Mouse (Mus musculus): Measurements from ENCODE around the gene Ptprh.

Ptprh gene

DNA sequence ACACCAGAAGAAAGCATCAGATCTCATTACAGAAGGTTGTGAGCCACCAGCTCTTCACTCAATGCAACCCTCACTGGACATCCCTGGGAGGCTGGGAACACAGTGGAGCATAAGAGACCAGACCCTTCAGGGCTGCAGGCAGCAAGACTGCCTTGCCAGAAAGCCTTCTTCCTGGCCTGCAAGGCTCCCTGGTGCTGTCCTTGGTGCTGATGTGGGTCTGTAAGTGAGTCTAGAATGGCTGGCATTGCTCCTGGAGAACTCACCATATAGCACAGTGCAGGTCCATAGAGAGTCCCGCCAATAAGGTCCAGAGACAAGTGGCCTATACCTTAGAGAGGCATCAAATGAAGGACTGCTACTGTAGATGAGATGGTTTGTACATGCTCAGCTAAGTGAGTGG is 16.1 kb upstream of the Ptprh start:
- no peak for TF ChIP-seq GATA4 (IDR thresholded peaks at IDR 0.05; ENCODE audit: insufficient replicate concordance, low read length)

- TF ChIP-seq GATA4 (IDR thresholded peaks at IDR 0.05; ENCODE audit: insufficient replicate concordance, low read length) = no peak
Measured at GRCm38 (mm10) chr7:4613740-4614403, 10.0 kb upstream of the Ptprh start.

- no peak for TF ChIP-seq GATA4 (IDR thresholded peaks at IDR 0.05; ENCODE audit: insufficient replicate concordance, low read length)
Measured at GRCm38 (mm10) chr7:4612956-4613355, 9.1 kb upstream of the Ptprh start.

- TF ChIP-seq GATA4 (IDR thresholded peaks at IDR 0.05; ENCODE audit: insufficient replicate concordance, low read length) = no peak
Measured at GRCm38 (mm10) chr7:4612386-4612785, 8.5 kb upstream of the Ptprh start.

DNA sequence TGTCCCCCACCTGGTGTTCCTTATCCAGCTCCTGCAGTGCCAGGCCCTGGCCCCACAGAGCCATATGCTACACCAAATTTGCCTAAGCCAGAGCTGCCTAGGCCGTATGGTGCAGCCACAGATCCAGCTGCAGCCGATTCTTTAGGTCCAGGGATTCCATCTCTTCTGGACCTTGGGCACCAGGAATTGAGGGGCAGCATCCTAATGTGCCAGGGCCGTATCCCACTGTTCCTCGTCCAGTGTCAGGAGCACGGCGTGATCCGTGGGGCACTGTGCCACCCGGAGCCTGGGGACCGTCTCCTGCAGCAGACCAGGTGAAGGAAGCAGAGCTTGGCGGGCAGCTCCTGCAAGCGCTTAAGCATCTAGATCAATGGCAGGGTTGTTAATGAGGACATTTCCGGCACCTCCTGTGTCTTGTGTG is 8.1 kb upstream of the Ptprh start:
- no peak for TF ChIP-seq GATA4 (IDR thresholded peaks at IDR 0.05; ENCODE audit: insufficient replicate concordance, low read length)

DNA sequence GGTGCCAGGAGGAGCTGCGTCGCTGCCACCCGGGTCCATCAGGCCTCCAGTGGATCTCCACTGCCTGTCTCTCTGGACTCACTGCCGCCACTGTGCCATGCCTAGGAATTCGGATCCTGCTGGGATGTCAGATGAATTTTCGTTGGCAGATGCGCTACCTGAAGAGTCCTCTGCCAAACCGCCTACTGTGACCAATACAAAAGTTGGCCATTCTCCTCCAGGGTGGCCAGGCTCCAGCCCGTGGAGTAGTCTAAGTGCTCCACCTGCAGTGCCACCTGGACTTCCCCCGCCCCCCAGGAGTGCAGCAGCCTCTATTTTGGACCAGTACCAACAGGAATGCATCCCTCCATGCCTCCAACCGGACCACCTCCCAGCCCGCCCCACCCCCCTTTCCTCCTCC is 7.7 kb upstream of the Ptprh start:
- TF ChIP-seq GATA4 (IDR thresholded peaks at IDR 0.05; ENCODE audit: insufficient replicate concordance, low read length) = no peak

DNA sequence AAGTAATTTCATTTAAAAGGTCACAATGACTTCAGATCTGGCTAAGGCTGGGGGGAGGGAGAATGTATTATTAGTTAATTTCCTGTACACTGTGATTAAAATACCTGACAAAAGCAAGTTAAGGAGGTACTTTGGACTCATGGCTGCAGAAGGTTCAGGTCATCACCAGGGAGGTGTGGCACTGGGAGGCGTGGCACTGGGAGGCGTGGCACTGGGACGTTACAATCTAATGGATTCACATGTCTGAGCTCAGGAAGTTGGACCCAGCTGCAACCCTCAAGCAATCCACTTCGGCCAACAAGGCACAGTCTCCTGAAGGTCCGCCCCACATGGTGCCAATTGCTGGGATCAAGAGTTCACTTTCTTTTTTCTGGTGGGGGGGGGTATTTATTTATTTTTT is 4.2 kb upstream of the Ptprh start:
- no peak for TF ChIP-seq GATA4 (IDR thresholded peaks at IDR 0.05; ENCODE audit: insufficient replicate concordance, low read length)

DNA sequence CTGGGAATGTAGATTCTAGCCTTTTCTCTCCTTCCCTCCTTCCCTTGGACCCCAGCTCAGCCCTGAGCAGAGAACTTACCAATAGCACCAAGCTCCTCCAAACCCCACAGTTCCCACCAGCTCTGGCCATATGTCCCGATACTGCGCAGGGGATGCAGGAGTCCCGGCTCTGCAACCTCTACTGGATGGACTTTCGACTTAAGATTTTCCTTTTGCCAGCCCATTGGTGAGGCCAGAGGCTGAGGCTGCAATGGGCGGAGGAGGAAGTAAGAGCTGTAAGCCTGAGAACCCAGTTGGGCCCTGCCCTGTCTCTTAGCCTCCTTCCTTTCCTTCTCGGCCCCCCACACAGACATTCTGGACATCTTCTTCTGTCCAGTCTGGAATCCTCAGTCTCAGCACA is 872 bp downstream of the Ptprh start:
- no peak for TF ChIP-seq GATA4 (IDR thresholded peaks at IDR 0.05; ENCODE audit: insufficient replicate concordance, low read length)

DNA sequence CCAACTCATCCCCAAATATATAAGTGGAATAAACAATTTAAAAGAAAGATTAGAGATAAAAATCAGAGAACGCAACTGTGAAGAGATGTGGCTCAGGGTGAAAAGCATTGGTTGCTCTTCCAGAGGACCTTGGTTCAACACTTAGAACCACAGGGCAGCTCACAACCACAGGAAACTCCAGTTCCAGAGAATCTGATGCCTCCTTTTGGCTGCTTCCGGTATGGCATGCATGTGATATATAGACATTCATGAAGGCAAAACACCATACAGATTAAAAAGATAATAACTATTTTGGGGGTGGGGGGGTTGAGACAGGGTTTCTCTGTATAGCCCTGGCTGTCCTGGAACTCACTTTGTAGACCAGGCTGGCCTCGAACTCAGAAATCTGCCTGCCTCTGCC is 41.2 kb downstream of the Ptprh start:
- no peak for TF ChIP-seq GATA4 (IDR thresholded peaks at IDR 0.05; ENCODE audit: insufficient replicate concordance, low read length)

- no peak for TF ChIP-seq GATA4 (IDR thresholded peaks at IDR 0.05; ENCODE audit: insufficient replicate concordance, low read length)
Measured at GRCm38 (mm10) chr7:4557167-4557560, 46.7 kb downstream of the Ptprh start.

DNA sequence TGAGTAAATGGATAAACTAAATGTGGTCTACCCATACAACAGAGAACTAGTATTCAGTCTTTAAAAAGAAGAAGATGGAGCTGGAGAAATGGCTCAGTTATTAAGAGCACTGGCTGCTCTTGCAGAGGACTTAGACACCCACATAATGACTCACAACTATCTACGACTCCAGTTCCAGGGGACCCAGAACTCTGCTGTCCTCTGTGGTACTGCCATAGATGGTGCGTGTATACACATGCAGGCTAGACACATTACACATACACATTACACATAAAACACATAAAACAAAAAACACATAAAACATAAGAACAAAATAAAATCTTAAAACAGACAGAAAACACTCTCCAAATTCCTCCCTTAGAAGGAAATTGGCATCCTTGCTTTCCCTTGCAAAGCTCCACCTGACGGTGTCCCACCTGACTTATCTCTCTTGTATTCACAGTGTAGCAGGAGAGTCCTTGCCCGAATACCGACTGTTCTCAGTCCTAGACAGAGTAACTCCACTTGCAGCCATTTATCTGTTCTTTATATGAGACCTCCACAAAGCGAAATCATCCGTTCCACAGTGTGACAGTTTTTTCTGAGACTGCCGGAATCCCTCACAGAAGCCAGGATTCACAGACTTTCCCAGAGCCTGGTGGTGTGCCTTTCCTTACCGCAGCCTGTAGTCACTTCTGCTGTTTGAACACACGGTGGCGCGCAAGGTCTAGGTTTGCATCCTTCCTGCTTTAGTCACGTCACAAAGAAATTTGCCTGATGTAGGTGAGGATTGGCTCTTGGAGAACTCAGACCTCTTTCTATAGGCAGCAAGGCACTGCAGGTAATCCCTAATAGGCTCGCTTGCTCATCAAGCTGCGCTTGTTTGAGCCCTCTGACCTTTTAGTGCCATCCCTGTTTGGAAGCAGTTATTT is 47.3 kb downstream of the Ptprh start:
- no peak for TF ChIP-seq GATA4 (IDR thresholded peaks at IDR 0.05; ENCODE audit: insufficient replicate concordance, low read length)

DNA sequence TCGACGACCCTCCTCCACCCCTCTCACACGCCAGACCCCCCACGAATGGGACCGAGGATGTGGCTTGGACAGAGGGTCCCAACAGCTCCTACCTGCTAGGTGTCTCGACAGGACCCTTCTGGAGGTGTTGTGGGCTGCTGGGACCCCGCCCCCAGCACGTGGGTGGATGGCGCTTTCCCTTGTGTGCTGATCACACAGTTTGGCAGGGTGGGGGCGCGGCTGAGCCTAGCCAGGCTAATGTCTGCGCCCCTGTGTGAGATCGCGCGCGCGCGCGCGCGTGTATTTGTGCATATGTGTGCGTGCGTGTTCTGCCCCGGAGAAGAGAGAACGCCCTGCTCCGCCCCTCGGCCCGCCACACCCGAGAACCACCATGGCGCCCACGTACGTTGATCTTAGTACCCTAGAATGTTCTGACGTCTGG is 56.6 kb downstream of the Ptprh start, which contains the start of gene Syt5:
Gene Syt5 (minus strand): TSS at position 321 of the 421 bp plus-strand sequence.
- TF ChIP-seq GATA4 (IDR thresholded peaks at IDR 0.05; ENCODE audit: insufficient replicate concordance, low read length) = no peak

DNA sequence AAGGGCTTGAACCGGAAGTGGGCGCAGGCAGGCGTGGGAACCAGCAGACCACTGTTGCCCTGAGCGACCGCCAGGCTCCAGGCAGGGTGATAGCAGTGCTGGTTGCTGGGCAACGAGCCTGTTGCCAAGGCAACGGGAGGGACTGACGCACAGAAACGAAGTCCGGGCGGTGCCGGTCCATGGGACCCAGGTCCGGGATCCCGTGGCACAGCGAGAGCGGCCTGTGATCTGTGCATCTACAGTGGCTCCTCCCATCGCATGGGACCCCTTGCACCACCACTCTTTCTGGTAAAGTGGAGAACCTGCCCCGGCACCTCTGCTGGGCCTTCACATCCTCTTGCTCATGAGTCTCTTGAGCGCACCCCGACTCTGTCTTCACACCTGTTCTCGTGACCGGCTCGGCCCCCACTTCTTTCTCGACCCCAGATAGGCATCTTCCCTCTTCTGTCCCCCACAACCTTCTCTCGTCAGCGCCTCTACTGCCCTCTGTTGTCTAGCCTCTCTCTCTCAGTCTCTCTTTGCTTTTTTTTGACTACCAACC is 57.2 kb downstream of the Ptprh start:
- no peak for TF ChIP-seq GATA4 (IDR thresholded peaks at IDR 0.05; ENCODE audit: insufficient replicate concordance, low read length)

DNA sequence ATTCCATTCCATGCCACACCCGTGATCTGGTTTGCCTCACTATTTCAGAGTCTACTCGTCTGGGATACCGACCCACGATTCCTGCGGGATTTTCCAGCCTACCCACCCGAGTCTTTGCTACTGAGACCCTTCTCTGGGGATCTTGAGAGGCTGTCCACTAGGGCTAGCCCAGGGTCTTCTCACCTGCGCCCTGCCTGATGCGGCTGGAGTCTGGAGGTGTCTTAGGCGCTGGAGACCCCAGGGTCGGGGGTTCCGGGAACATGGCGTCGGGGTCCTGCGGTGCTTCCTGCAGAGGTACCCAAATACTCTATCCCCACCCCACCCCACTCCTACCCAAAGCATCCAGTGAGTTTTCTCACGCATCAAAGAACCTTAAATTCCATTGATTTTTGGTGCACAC is 57.8 kb downstream of the Ptprh start:
- TF ChIP-seq GATA4 (IDR thresholded peaks at IDR 0.05; ENCODE audit: insufficient replicate concordance, low read length) = no peak

- TF ChIP-seq GATA4 (IDR thresholded peaks at IDR 0.05; ENCODE audit: insufficient replicate concordance, low read length) = no peak
Measured at GRCm38 (mm10) chr7:4542013-4542412, 61.8 kb downstream of the Ptprh start.

DNA sequence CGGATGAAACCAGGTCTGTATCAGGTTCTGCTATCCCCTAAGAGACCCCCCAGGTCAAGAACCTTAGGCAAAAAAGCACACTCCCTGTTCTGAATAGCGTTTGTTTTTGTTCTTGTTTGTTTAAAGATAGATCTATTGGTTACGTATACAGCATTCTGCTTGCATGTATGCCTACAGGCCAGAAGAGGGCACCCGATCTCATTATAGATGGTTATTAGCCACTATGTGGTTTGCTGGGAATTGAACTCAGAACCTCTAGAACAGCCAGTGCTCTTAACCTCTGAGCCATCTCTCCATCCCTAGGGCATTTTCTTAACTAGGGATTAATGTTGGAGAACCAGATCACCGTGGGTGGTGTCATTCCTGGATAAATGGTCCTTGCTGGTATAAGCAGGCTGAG is 62.5 kb downstream of the Ptprh start:
- TF ChIP-seq GATA4 (IDR thresholded peaks at IDR 0.05; ENCODE audit: insufficient replicate concordance, low read length) = no peak
